Mouse (Mus musculus): ENCODE measurements at regions not wholly inside any gene's neighbourhood (a gene's known extent, or its start where the extent isn't known, plus 50 kb on each side); places are given as distances from the start of the nearest gene placed in this dataset.

DNA sequence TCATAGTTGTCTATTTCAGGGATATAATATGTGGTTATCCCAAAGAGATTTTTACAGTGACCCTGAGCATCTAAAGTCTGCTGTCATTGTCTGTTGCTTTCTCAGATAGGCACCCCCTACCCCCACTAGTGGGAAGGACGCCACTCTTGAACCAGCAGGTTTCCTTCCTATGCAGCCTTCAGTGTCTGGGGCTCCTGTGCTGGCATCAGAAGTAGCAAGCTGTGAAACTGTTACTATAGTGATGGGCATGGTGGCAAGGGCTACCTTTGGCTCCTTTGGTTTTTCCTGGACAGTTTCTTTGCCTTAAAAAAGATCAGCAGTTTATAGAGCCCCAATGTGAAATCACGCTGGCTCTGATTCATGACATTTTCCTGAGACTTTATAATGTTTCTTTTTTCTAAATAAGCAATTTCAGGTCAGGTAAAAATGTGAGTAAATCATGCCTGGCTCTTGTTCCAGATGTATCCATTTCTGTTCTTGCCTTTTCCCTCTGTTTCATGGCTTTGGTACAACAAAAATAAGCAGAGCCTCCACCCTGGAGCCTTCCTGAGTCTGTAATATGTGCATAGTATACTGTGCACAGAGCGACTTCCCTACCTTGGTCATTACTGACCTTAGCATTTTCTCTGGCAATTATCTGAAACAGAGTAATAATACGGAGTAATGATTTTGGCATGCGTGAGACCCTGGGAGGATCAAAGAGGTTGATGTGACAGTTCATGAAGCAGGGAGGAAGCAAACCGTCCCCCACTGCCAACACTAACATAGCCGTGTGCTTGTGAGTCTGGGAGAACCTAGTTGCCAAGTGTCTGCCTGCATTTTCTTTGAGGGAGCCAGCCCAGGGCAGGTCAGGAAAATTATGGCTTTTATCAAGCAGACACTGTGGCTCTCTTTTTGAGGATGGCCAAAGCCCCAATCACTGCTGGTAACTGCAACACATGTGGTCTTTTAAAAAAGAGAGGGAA, 124.8 kb downstream of the Mettl11b start:
- WGBS = 77% methylated on average over 7 of the region's 7 CpGs
- Histone ChIP-seq H3K4me3 (no peak overlapping the region), H3K27me3 (no peaks in the 10 kb centered on the region), H3K9me3 (no peaks in the 10 kb centered on the region), H3K4me2 (no peak overlapping the region), H3K27ac (replicated peaks) (no peak overlapping the region), H3K4me1 (replicated peaks) (no peaks in the 10 kb centered on the region), H3K9ac (no peak overlapping the region), H3K36me3 (no peaks in the 10 kb centered on the region)
- ATAC-seq (ENCODE audit: low read depth) = no peak

DNA sequence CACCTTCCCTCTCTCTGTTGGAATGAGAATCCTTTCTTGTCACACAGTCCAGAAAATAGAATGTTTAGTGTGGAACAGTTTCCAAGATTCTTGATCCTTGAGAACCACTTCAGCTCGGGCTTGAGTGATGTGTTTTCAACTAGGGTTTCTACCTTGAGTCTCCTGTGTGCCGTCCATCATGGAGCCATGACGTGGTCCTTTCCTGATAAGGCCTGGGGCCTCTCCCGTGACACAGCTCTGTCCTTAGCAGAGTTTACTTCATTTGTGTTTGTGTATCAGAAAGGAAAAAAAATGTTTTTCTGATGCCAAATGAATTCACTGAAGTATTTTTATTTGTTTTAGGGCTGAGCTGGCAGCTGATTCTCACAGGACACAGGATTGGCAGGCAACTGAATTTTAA, 148.6 kb downstream of the Mettl11b start:
- no peak for ATAC-seq (ENCODE audit: low read depth)
- Histone ChIP-seq H3K4me2 (no peak overlapping the region), H3K4me1 (replicated peaks) (0 out of 2 replicates have a peak, but pooled peaks cover 7% of the 10 kb centered on the region), H3K27me3 (no peaks in the 10 kb centered on the region), H3K9ac (no peak overlapping the region), H3K9me3 (no peaks in the 10 kb centered on the region), H3K36me3 (no peaks in the 10 kb centered on the region), H3K27ac (replicated peaks) (no peak overlapping the region), H3K4me3 (no peak overlapping the region)
- 86% methylated on average over 4 of the region's 4 CpGs for WGBS

DNA sequence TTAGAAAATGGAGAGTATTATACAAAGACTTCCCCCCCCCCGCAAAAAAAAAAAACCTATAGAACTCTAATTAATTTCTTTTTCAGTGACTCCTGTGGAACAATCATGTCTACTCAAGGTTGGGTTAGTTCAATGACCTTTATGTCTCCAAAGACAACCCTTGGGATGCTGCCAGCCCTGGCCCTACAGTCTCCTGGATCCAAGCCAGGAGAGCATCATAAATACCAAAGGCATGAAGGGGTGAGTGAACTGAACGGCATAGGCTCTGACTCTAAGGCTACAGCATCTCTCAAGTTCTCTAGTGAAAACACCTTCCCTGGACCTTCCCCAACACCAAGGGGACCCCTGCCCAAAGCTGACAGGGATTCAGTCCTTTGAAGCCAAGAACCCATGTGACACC, 149.4 kb downstream of the Mettl11b start:
- Histone ChIP-seq H3K36me3 (no peaks in the 10 kb centered on the region), H3K27me3 (no peaks in the 10 kb centered on the region), H3K9me3 (no peaks in the 10 kb centered on the region), H3K4me1 (replicated peaks) (0 out of 2 replicates have a peak, but pooled peaks cover 7% of the 10 kb centered on the region), H3K9ac (no peak overlapping the region), H3K27ac (replicated peaks) (no peak overlapping the region), H3K4me3 (no peak overlapping the region), H3K4me2 (no peak overlapping the region)
- no peak for ATAC-seq (ENCODE audit: low read depth)
- WGBS = 59% methylated on average over 2 of the region's 2 CpGs

DNA sequence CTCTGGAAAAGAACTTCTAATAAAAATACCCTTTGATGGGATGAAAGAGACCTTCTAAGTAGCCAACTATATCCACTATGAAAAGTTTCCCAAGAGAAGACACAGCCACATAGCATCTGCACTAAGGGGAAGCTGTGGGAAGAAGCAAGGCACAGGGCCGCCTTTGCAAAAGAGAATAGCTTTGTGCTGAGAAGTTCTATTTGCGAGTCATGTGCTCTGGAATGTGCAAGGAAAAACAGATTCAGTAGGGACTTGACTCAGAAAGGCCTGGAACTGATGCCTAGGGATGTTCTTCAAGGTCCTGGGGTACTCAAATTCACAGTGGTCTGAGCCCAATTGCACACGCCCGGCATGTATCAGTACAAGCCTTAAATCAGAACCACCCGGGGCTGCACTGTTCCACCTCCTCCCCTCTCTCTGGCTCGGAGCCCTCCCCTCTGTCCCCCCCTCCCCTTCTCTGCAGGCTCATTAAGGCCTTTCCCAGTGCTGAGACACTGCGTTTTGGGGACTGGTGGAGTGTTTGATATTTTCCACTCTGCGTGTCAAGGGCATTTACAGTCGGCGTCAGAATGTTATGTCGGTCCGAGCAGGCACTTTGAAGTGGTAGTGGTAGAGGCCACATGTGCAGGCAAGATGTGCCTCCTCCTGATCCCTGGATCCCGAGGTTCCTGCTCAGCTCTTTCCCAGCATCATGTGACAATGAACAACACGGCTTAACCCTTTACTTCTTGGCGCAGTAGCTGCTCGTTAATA, 150.4 kb downstream of the Mettl11b start:
- H3K4me3 ChIP-seq = no peak overlapping the region
- ATAC-seq (ENCODE audit: low read depth) = peak; percentile 56
- no peaks in the 10 kb centered on the region for H3K36me3 ChIP-seq
- no peak overlapping the region; the same call in 1 of the 2 replicates for H3K4me2 ChIP-seq
- H3K27ac ChIP-seq (replicated peaks) = no peak overlapping the region
- H3K9me3 ChIP-seq = no peaks in the 10 kb centered on the region
- 0 out of 2 replicates have a peak, but pooled peaks cover 7% of the 10 kb centered on the region for H3K4me1 ChIP-seq (replicated peaks)
- H3K9ac ChIP-seq = no peak overlapping the region
- 68% methylated on average over 16 of the region's 16 CpGs for WGBS
- no peaks in the 10 kb centered on the region for H3K27me3 ChIP-seq

DNA sequence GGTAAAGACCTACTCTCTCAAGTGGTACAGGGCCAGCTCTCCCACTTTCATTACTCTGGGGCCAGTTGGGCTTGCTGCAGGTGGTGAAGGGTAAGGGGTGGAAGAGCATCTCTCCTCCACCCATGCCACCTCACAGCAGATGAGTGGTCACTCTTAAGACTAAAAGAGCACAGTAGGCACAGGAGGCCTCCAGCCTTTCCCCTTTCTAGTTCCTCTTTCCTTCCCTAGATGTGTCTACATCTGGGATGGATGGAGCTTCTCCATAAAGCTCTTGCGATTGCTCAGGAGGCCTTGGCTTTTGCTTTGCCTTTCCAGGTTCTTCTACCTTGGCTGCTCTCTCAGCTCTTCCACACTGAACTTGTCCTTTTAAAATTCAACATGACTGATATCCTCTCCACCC, 151.5 kb downstream of the Mettl11b start:
- no peak for ATAC-seq (ENCODE audit: low read depth)
- no peaks in the 10 kb centered on the region for H3K27me3 ChIP-seq
- 0 out of 2 replicates have a peak, but pooled peaks cover 7% of the 10 kb centered on the region for H3K4me1 ChIP-seq (replicated peaks)
- H3K27ac ChIP-seq (replicated peaks) = no peak overlapping the region
- no peaks in the 10 kb centered on the region for H3K9me3 ChIP-seq
- WGBS = 100% methylated on average over 1 of the region's 1 CpGs
- H3K4me3 ChIP-seq = no peak overlapping the region
- no peak overlapping the region for H3K4me2 ChIP-seq
- H3K36me3 ChIP-seq = no peaks in the 10 kb centered on the region
- H3K9ac ChIP-seq = no peak overlapping the region

DNA sequence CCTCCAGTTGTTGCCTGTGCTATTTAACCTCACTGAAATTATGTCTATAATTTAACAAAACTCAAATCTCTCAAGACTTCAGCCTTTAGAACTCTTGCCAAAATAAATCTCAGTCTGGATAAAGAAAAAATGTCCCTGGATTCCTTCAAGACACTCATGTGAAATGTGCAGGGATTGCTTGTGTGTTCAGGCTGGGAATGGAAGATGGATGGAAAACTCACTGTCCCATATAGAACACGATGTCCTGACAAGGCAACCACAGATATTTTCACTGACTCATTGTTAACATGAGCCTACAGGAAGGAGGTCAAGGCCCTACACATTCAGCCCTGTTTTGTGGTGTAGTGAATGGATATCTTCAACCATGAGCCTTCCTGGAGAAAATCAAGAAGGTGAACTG, 160.3 kb upstream of the Gorab start:
- Histone ChIP-seq H3K27me3 (no peaks in the 10 kb centered on the region), H3K27ac (replicated peaks) (no peak overlapping the region), H3K4me1 (replicated peaks) (no peaks in the 10 kb centered on the region), H3K36me3 (no peaks in the 10 kb centered on the region), H3K4me3 (no peak overlapping the region), H3K4me2 (no peak overlapping the region), H3K9me3 (no peaks in the 10 kb centered on the region), H3K9ac (no peak overlapping the region)
- no peak for ATAC-seq (ENCODE audit: low read depth)
- 69% methylated on average over 1 of the region's 1 CpGs for WGBS

DNA sequence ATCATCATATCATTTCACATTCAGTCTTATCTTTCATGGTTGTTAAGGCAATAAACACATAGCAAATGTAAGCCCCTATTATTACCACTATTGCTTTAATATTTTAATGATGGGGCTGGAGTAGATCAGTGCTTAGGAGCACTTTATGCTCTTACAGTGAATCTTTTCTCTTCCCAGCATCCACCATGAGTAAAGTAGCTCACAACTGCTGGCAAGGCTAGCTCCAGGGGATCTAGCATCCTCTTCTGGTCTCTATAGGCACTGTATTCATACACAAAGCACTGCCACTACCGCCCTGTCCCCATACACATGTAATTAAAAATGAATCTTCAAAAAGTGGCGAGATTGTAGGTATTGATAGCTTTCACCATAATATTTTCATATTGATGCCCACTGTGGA, 159.6 kb upstream of the Gorab start:
- Histone ChIP-seq H3K27ac (replicated peaks) (no peak overlapping the region), H3K9ac (no peak overlapping the region), H3K36me3 (no peaks in the 10 kb centered on the region), H3K4me2 (no peak overlapping the region), H3K4me1 (replicated peaks) (no peaks in the 10 kb centered on the region), H3K9me3 (no peaks in the 10 kb centered on the region), H3K4me3 (no peak overlapping the region), H3K27me3 (no peaks in the 10 kb centered on the region)
- 90% methylated on average over 2 of the region's 2 CpGs for WGBS
- no peak for ATAC-seq (ENCODE audit: low read depth)

DNA sequence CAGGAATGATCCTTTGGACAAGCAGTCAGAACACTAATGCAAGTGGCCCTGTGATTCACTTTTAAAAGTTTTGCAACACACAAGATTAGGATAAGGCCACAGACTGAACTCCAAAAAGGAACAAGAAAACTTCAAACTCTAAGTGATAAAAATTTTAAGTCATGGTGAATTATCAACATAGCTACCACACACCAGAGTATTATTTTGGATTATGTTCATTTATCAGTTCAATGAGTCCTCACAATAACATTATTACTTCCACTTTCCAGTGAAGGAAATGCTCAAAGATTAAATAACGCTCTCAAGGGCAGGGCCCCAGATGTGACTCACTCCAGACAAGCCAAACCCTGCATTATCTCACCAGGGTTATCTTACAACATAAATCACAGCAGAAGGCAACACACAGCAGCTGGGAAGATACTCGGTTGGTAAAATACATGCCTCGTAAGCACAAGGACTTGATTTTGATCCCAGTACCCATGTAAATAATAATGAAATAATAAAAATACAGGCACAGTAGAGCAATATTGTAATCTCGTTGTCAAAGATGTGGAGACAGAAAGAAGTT, 158.8 kb upstream of the Gorab start:
- no peaks in the 10 kb centered on the region for H3K27me3 ChIP-seq
- no peak overlapping the region for H3K9ac ChIP-seq
- no peak for ATAC-seq (ENCODE audit: low read depth)
- no peak overlapping the region for H3K4me3 ChIP-seq
- H3K9me3 ChIP-seq = no peaks in the 10 kb centered on the region
- no peak overlapping the region for H3K4me2 ChIP-seq
- no peak overlapping the region for H3K27ac ChIP-seq (replicated peaks)
- H3K4me1 ChIP-seq (replicated peaks) = no peaks in the 10 kb centered on the region
- H3K36me3 ChIP-seq = no peaks in the 10 kb centered on the region
- WGBS = 76% methylated on average over 4 of the region's 4 CpGs

DNA sequence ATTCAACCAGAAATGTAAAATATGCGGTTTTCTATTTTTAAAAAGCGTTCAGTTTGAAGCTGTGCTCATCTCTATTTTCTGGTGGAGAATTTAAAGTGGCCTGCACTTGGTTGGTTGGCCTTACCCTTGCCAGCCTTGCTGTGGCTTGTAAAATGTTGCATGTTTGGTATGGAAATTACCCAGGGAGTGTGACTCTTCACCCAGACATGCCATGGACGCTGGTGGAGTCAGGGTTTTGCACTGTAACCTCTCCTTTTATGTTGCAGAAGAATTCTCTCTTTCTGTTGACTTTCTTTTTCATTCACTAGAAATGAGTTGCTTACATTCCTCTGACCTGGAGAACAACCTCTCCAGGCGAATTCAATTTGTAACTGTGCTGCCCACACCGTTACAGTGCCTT, 157.5 kb upstream of the Gorab start:
- no peak overlapping the region for H3K9ac ChIP-seq
- no peak overlapping the region for H3K27ac ChIP-seq (replicated peaks)
- no peaks in the 10 kb centered on the region for H3K4me1 ChIP-seq (replicated peaks)
- no peaks in the 10 kb centered on the region for H3K36me3 ChIP-seq
- H3K9me3 ChIP-seq = no peaks in the 10 kb centered on the region
- no peak for ATAC-seq (ENCODE audit: low read depth)
- H3K27me3 ChIP-seq = no peaks in the 10 kb centered on the region
- WGBS = 65% methylated on average over 5 of the region's 5 CpGs
- H3K4me3 ChIP-seq = no peak overlapping the region
- H3K4me2 ChIP-seq = no peak overlapping the region

DNA sequence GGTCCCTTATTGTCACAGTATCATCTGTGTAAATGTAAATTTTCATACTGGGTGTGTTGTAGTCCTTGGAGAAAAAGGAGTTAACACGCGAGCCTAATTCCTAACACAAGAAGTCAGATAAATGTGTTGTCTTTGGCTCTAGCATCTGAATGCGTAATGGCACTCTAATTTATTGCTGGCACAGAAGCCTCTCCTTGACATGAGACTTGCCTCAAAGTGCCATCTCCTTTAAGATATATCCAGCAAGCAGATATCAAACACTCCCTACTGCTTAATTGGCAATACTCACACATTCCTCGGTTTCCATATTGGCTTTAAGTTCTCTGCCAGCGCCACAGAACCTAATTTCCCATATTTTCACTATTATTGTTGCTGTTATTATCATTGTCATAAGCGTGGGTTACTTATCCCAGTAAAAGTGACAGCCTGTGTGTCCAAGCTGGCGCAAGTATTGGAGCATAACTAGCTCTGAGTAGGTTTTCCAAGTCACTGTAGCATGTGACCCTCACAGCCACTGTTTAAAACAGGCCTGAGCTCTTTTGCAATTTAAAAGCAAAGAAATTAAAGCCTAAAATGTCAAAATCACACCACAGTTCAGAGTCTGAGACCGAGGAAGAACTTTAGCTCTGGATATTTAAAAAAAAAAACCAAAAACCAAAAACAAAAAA, 156.9 kb upstream of the Gorab start:
- no peak for ATAC-seq (ENCODE audit: low read depth)
- Histone ChIP-seq H3K4me2 (no peak overlapping the region), H3K4me1 (replicated peaks) (no peaks in the 10 kb centered on the region), H3K27ac (replicated peaks) (no peak overlapping the region), H3K9me3 (no peaks in the 10 kb centered on the region), H3K36me3 (no peaks in the 10 kb centered on the region), H3K9ac (no peak overlapping the region), H3K4me3 (no peak overlapping the region), H3K27me3 (no peaks in the 10 kb centered on the region)
- WGBS = 89% methylated on average over 8 of the region's 8 CpGs

DNA sequence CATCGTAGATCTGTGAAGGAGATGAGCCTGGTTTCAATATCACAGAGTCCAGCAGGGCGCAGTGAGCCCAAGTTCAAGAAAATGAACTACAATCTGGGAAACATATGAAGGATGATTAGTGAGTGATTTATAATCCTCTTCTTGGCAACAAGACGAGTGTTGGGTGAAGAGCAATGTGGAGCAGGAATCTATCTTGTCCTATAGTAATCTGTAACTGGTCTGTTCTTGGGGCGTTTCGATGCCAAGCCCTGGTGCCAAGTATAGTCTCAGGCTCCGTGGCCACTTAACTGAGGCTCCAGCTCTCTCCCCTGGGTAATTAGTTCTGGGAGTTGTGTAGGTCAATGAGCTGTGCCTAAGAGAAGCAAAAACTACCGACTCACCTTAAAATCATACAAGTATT, 154.4 kb upstream of the Gorab start:
- Histone ChIP-seq H3K9me3 (no peaks in the 10 kb centered on the region), H3K27ac (replicated peaks) (no peak overlapping the region), H3K27me3 (no peaks in the 10 kb centered on the region), H3K4me1 (replicated peaks) (no peaks in the 10 kb centered on the region), H3K36me3 (no peaks in the 10 kb centered on the region), H3K9ac (no peak overlapping the region), H3K4me2 (no peak overlapping the region), H3K4me3 (no peak overlapping the region)
- 90% methylated on average over 7 of the region's 7 CpGs for WGBS
- no peak for ATAC-seq (ENCODE audit: low read depth)

DNA sequence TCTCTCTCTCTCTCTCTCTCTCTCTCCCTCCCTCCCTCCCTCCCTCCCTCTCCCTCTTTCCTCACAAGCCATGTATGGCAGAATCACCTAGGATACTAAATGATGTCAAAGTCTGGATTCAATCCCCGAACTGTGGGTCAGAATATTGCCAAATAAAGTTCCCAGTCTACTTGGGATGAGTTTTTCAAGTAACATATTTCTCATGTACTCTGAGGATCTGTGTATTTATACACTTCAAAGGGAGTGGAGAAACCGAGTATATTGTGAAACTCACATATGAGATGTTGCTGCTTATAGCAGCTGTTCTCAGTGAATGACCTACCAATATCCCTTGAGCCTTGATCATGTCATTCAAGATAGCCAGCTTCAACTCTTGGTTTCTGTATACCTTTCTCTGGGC, 151.7 kb upstream of the Gorab start:
- H3K9me3 ChIP-seq = no peaks in the 10 kb centered on the region
- H3K4me3 ChIP-seq = no peak overlapping the region
- no peak overlapping the region for H3K4me2 ChIP-seq
- no peaks in the 10 kb centered on the region for H3K36me3 ChIP-seq
- H3K27ac ChIP-seq (replicated peaks) = no peak overlapping the region
- no peaks in the 10 kb centered on the region for H3K4me1 ChIP-seq (replicated peaks)
- no peaks in the 10 kb centered on the region for H3K27me3 ChIP-seq
- no peak overlapping the region for H3K9ac ChIP-seq
- WGBS = 87% methylated on average over 2 of the region's 2 CpGs
- no peak for ATAC-seq (ENCODE audit: low read depth)

All from neural tube, embryonic 13.5 days (tissue).